Mouse (Mus musculus): ENCODE measurements around the gene Cnpy3. TPM values are rescaled to one million over a fixed set of nuclear protein-coding genes. Genes with fewer than 3 reads are reported as not detected.

Gene Cnpy3
- polyA plus RNA-seq, 1 experiment: 38.8 TPM

- 60% methylated on average over 5 of the region's 5 CpGs for WGBS
- DNase-seq (ENCODE audit: low read depth, low spot score): no peak
These were observed 52.8 kb downstream of the Cnpy3 start for GRCm38 (mm10) chr17:46699245-46699644.

DNA sequence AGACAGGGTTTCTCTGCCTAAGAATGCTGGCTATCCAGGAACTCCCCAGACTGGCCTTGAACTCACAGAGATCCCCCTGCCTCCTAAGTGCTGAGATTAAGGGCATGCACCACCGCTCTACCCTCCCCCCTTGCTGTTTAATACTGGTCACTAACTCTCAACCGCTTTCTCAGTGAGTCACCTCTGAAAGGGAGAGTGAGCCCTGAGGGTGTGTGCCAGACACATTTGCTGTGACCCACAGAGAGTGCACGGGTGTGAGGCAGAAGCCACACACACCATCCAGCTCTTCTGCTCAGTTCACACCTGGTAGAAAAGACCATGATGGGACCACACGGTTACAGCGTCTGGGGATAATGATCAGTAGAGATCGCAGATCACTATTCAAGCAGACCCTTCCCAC is 53.5 kb downstream of the Cnpy3 start:
- no peak for DNase-seq (ENCODE audit: low read depth, low spot score)
- 79% methylated on average over 6 of the region's 6 CpGs for WGBS

DNA sequence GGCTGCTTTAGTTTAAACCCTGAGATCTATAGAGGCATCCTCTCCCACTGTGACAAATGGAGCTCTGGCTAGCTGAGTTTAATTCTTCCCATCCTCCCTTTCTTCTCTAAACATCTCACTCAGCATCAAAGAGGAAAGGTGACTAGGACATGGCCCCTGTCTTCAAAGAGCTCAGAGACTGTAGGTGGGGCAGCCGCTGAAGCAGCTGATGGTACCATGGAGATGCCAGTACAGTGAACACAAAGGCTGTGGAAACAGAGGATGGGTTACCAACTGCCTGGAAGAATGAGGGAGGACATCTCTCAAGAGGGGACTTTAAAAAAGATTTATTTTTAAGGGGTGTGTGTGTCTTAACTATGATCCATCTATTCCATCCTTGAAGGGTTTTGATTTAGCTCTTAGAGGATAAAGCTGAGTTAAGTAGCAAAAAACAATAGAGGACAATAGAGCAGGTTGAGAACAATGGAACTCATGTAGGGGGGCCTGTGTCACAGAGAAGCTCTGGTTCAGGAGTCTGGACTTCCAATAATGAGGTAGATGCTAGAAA is 57.4 kb downstream of the Cnpy3 start:
- no peak for DNase-seq (ENCODE audit: low read depth, low spot score)
- 89% methylated on average over 1 of the region's 1 CpGs for WGBS

- no peak for DNase-seq (ENCODE audit: low read depth, low spot score)
- 59% methylated on average over 2 of the region's 2 CpGs for whole genome bisulfite sequencing
These were observed 60.6 kb downstream of the Cnpy3 start for GRCm38 (mm10) chr17:46691390-46691789.

GRCm38 (mm10) chr17:46690665-46691064 is 61.3 kb downstream of the Cnpy3 start:
- DNase-seq (ENCODE audit: low read depth, low spot score): no peak
- WGBS: 92% methylated on average over 12 of the region's 12 CpGs

GRCm38 (mm10) chr17:46685913-46686312 is 66.1 kb downstream of the Cnpy3 start:
- DNase-seq (ENCODE audit: low read depth, low spot score): no peak
- 86% methylated on average over 6 of the region's 6 CpGs for whole genome bisulfite sequencing

Other genes starting within 250 kb of the Cnpy3 start
- 4.1 and 6.1 TPM in 2 replicates for gene Cul9, start 205.8 kb downstream of the Cnpy3 start, polyA plus RNA-seq (2012; rRNA removed)
- 120 and 129 TPM in 2 replicates for gene Srf, start 196.0 kb downstream of the Cnpy3 start, polyA plus RNA-seq (2012; rRNA removed)
- gene Ptk7, start 122.7 kb downstream of the Cnpy3 start, polyA plus RNA-seq (2012; rRNA removed): 6.6 and 7.1 TPM in 2 replicates
- 80.8 and 113 TPM in 2 replicates for gene Klc4, start 106.2 kb downstream of the Cnpy3 start, polyA plus RNA-seq (2012; rRNA removed)
- gene Mrpl2, start 106.0 kb downstream of the Cnpy3 start, polyA plus RNA-seq (2012; rRNA removed): 73.1 and 99.3 TPM in 2 replicates
- gene Cul7, start 101.9 kb downstream of the Cnpy3 start, polyA plus RNA-seq (2012; rRNA removed): 7.7 and 8.5 TPM in 2 replicates
- 42.4 and 47.6 TPM in 2 replicates for gene Rrp36, start 77.9 kb downstream of the Cnpy3 start, polyA plus RNA-seq (2012; rRNA removed)
- 83.7 and 90.1 TPM in 2 replicates for gene Mea1, start 73.4 kb downstream of the Cnpy3 start, polyA plus RNA-seq (2012; rRNA removed)
- gene Klhdc3, start 71.3 kb downstream of the Cnpy3 start, polyA plus RNA-seq (2012; rRNA removed): 79.1 and 90.0 TPM in 2 replicates
- gene Ppp2r5d, start 47.1 kb downstream of the Cnpy3 start, polyA plus RNA-seq (2012; rRNA removed): 86.8 and 108 TPM in 2 replicates
- 46.8 and 49.9 TPM in 2 replicates for gene Pex6, start 40.8 kb downstream of the Cnpy3 start, polyA plus RNA-seq (2012; rRNA removed)
- 0.94 and 1.5 TPM in 2 replicates for gene Gnmt, start 23.0 kb downstream of the Cnpy3 start, polyA plus RNA-seq (2012; rRNA removed)
- not detected in 2 replicates for gene Ptcra, start 11.5 kb upstream of the Cnpy3 start, polyA plus RNA-seq (2012; rRNA removed)
- 67.3 and 82.3 TPM in 2 replicates for gene 2310039H08Rik, start 20.4 kb upstream of the Cnpy3 start, polyA plus RNA-seq (2012; rRNA removed)
- 27.2 and 28.5 TPM in 2 replicates for gene Rpl7l1, start 30.5 kb upstream of the Cnpy3 start, polyA plus RNA-seq (2012; rRNA removed)
- 5.4 and 11.4 TPM in 2 replicates for gene Bicral, start 106.3 kb upstream of the Cnpy3 start, polyA plus RNA-seq (2012; rRNA removed)
- 16.0 and 18.2 TPM in 2 replicates for gene Tbcc, start 138.5 kb upstream of the Cnpy3 start, polyA plus RNA-seq (2012; rRNA removed)
- gene Prph2, start 158.2 kb upstream of the Cnpy3 start, polyA plus RNA-seq (2012; rRNA removed): not detected in 2 replicates

All from large intestine, adult 2 months (tissue).